9 mouse cellular contexts compared by ENCODE assay signal in the genomic region with DNA sequence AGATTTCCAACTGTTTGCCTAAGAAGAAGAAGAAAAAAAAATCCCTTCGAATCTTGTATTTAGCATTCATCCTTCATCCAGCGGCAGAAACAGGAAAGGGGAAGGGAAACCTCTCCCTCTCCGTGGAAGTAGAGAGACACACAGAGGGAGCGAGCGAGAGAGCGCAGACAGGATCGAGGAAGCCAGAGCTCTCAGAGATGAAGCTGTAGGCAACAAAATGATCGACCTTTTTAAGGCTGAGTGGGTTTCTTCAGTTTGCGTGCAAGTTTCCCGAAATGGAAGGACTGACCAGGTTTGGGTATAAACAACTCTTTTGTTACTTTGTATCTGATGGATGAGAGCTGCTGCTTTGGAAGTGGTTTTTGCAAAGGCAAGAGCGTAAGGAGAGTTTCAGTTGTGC.
DNase-seq lines count a peak whose midpoint lies in the region; ATAC-seq and TF ChIP-seq lines count a peak whose summit lies in the region.
"Had no signal": no experiment of that assay in that cellular context is flagged by ENCODE, and none has a peak within 500 bp of the region (broad histone marks: within the 10 kb centered on the region; RNA-seq: fewer than 3 reads in every experiment).

No protein-coding gene starts in this region.

- intact Hi-C loops in heart, adult 2 months (cut with DNase I), result loop anchor here (10.0 kb wide), 1 partner anchor 443 kb away; no protein-coding TSS in a partner anchor

- dilution Hi-C loops in CH12.LX (cut with MboI; ENCODE audit: extremely low pct_ligation_motif_present, extremely low pct_unique_long_range_greater_than_20kb, low sequenced_read_pairs), result no loop called here

- H3K79me2 ChIP-seq in heart, adult 2 months (replicated peaks; ENCODE audit: control insufficient read depth, insufficient read depth, low read length), result no peaks in the 10 kb centered on the region
- no peaks in the 10 kb centered on the region for H3K79me2 ChIP-seq in CH12.LX (replicated peaks; ENCODE audit: control insufficient read depth, extremely low read depth, insufficient read depth, poor library complexity, severe bottlenecking)

- no peaks in the 10 kb centered on the region for H3K4me1 ChIP-seq in heart, embryonic 10.5 days
- no peaks in the 10 kb centered on the region for H3K4me1 ChIP-seq in heart, adult 2 months (ENCODE audit: control insufficient read depth, insufficient read depth, low read length)
- peaks cover 3 to 12% of the 10 kb centered on the region in 2 experiments; a peak in 3 of 4 replicates for H3K4me1 ChIP-seq in CH12.LX (ENCODE audit: control insufficient read depth in 1 of 2, insufficient read depth in 2 of 2)
- H3K4me1 ChIP-seq in embryonic facial prominence, embryonic 13.5 days, result no peaks in the 10 kb centered on the region
- no peaks in the 10 kb centered on the region for H3K4me1 ChIP-seq in stomach, postnatal 0 days (replicated peaks; ENCODE audit: control insufficient read depth, insufficient read depth)

- no peaks in the 10 kb centered on the region for H3K27me3 ChIP-seq in heart, embryonic 10.5 days (ENCODE audit: insufficient read depth, poor library complexity, severe bottlenecking)
- H3K27me3 ChIP-seq in heart, adult 2 months (ENCODE audit: control insufficient read depth, insufficient read depth, low read length), result no peaks in the 10 kb centered on the region
- no peaks in the 10 kb centered on the region for H3K27me3 ChIP-seq in CH12.LX (replicated peaks)
- H3K27me3 ChIP-seq in embryonic facial prominence, embryonic 13.5 days, result 0 out of 2 replicates have a peak, but pooled peaks cover 6% of the 10 kb centered on the region
- no peaks in the 10 kb centered on the region for H3K27me3 ChIP-seq in stomach, postnatal 0 days (ENCODE audit: control insufficient read depth, insufficient read depth, low read length)

- no peak for TF ChIP-seq EP300 in heart, adult 2 months (IDR thresholded peaks at IDR 0.05; ENCODE audit: insufficient read depth, low read depth, low read length)
- TF ChIP-seq EP300 in CH12.LX (IDR thresholded peaks at IDR 0.05; ENCODE audit: low read length), result no peak
- TF ChIP-seq EP300 in stomach, postnatal 0 days (optimal IDR thresholded peaks at IDR 0.05), result no peak

- WGBS in heart, embryonic 10.5 days, result 44% methylated on average over 11 of the region's 11 CpGs
- WGBS in heart, adult 2 months, result 29% methylated on average over 11 of the region's 11 CpGs
- 31% methylated on average over 11 of the region's 11 CpGs for WGBS in embryonic facial prominence, embryonic 13.5 days
- 24% methylated on average over 11 of the region's 11 CpGs for WGBS in stomach, postnatal 0 days

- peak overlapping the region; percentile 44 for H3K4me2 ChIP-seq in CH12.LX (ENCODE audit: insufficient read depth, low read depth, poor library complexity, severe bottlenecking)
- H3K4me2 ChIP-seq in embryonic facial prominence, embryonic 13.5 days, result peak overlapping the region; percentile 48
- peak overlapping the region; percentile 34 for H3K4me2 ChIP-seq in stomach, postnatal 0 days (replicated peaks; ENCODE audit: low read depth)

- in situ Hi-C loops in CH12.LX (cut with MboI; ENCODE audit: low pct_ligation_motif_present, low pct_unique_long_range_greater_than_20kb, low sequenced_read_pairs), result no loop called here

- no peak for TF ChIP-seq POLR2A in heart, adult 2 months (IDR thresholded peaks at IDR 0.05; ENCODE audit: insufficient read depth, low read depth, low read length)
- no peak for TF ChIP-seq POLR2A in CH12.LX (IDR thresholded peaks at IDR 0.05; ENCODE audit: low read depth, low read length)

- no peak for TF ChIP-seq CTCF in heart, adult 2 months (IDR thresholded peaks at IDR 0.05)
- no peak for TF ChIP-seq CTCF in CH12.LX (conservative IDR thresholded peaks at IDR 0.05 in 1 of 2, IDR thresholded peaks at IDR 0.05 in 1 of 2; ENCODE audit: low read depth in 2 of 2, low read length in 2 of 2)
- no peak for TF ChIP-seq CTCF in stomach, postnatal 0 days (IDR thresholded peaks at IDR 0.05; ENCODE audit: low read depth)

- no peak overlapping the region for H3K4me3 ChIP-seq in heart, embryonic 10.5 days
- no peak overlapping the region for H3K4me3 ChIP-seq in heart, adult 2 months
- H3K4me3 ChIP-seq in CH12.LX (replicated peaks in 1 of 3; ENCODE audit: low read depth in 2 of 3, low read length in 2 of 3, poor library complexity in 1 of 3), result no peak overlapping the region
- H3K4me3 ChIP-seq in embryonic facial prominence, embryonic 13.5 days, result peak overlapping the region; percentile 30
- H3K4me3 ChIP-seq in stomach, postnatal 0 days (ENCODE audit: low read depth, low read length), result peak overlapping the region; percentile 18; the same call in 1 of the 2 replicates

- no peak for TF ChIP-seq RAD21 in CH12.LX (IDR thresholded peaks at IDR 0.05; ENCODE audit: low read depth, low read length)

- DNase-seq in heart, embryonic 10.5 days (ENCODE audit: low spot score), result peak; percentile 59
- DNase-seq in heart, adult 2 months, result no peak
- DNase-seq in CH12.LX (ENCODE audit: extremely low read depth), result no peak
- peak; percentile 33 to 45 for DNase-seq in left cerebral cortex, adult 8-10 months (ENCODE audit: low spot score in 2 of 2)
- no peak for DNase-seq in stomach, postnatal 0 days (ENCODE audit: low spot score)
- DNase-seq in urinary bladder, postnatal 4 days (ENCODE audit: low spot score in 2 of 2), result no peak
- DNase-seq in lung, postnatal 25 days (ENCODE audit: low spot score), result no peak

- no peak overlapping the region for H3K9ac ChIP-seq in heart, adult 2 months (ENCODE audit: low read depth, low read length)
- no peak overlapping the region for H3K9ac ChIP-seq in CH12.LX (ENCODE audit: insufficient read depth, low read depth)
- peak overlapping the region; percentile 41; the same call in 1 of the 2 replicates for H3K9ac ChIP-seq in embryonic facial prominence, embryonic 13.5 days
- no peak overlapping the region for H3K9ac ChIP-seq in stomach, postnatal 0 days (ENCODE audit: low read length)

- no peaks in the 10 kb centered on the region for H3K9me3 ChIP-seq in heart, embryonic 10.5 days
- no peaks in the 10 kb centered on the region for H3K9me3 ChIP-seq in CH12.LX (replicated peaks; ENCODE audit: low read length)
- no peaks in the 10 kb centered on the region for H3K9me3 ChIP-seq in embryonic facial prominence, embryonic 13.5 days
- no peaks in the 10 kb centered on the region for H3K9me3 ChIP-seq in stomach, postnatal 0 days (ENCODE audit: control insufficient read depth, low read length)

- H3K36me3 ChIP-seq in heart, embryonic 10.5 days, result no peaks in the 10 kb centered on the region
- no peaks in the 10 kb centered on the region for H3K36me3 ChIP-seq in heart, adult 2 months (ENCODE audit: control insufficient read depth, insufficient read depth, low read length)
- no peaks in the 10 kb centered on the region for H3K36me3 ChIP-seq in CH12.LX (replicated peaks in 1 of 2; ENCODE audit: control insufficient read depth in 1 of 2, insufficient read depth in 1 of 2, low read length in 1 of 2)
- H3K36me3 ChIP-seq in embryonic facial prominence, embryonic 13.5 days, result no peaks in the 10 kb centered on the region
- H3K36me3 ChIP-seq in stomach, postnatal 0 days (ENCODE audit: control insufficient read depth, insufficient read depth, low read length), result no peaks in the 10 kb centered on the region

- no peak overlapping the region for H3K27ac ChIP-seq in heart, embryonic 10.5 days
- H3K27ac ChIP-seq in heart, adult 2 months, result no peak overlapping the region
- H3K27ac ChIP-seq in CH12.LX (ENCODE audit: insufficient read depth, low read depth), result no peak overlapping the region
- no peak overlapping the region for H3K27ac ChIP-seq in embryonic facial prominence, embryonic 13.5 days
- H3K27ac ChIP-seq in stomach, postnatal 0 days (replicated peaks), result no peak overlapping the region
- H3K27ac ChIP-seq: macrophage had no signal

- ATAC-seq in embryonic facial prominence, embryonic 13.5 days (ENCODE audit: insufficient number of reproducible peaks, insufficient read depth, low FRiP score, low TSS enrichment, low read depth), result no peak
- no peak for ATAC-seq in stomach, postnatal 0 days (ENCODE audit: low FRiP score, low TSS enrichment)

TF ChIP-seq in CH12.LX, 34 proteins besides CTCF, POLR2A, EP300 and RAD21:
- TF ChIP-seq SMC3 (IDR thresholded peaks at IDR 0.05; ENCODE audit: low read depth, low read length) (no peak), UBTF (IDR thresholded peaks at IDR 0.05; ENCODE audit: low read depth, low read length) (no peak), JUND (conservative IDR thresholded peaks at IDR 0.05; ENCODE audit: low read depth, low read length) (no peak)

Comparison
In these comparisons a context has a peak if more than half of its experiments do, and no peak if none do; other contexts are left out.
1. DNase-seq: peak in heart, embryonic 10.5 days (single experiment) and left cerebral cortex, adult 8-10 months (2 of 2); none in heart, adult 2 months (0 of 2), CH12.LX (single experiment), stomach, postnatal 0 days (single experiment), urinary bladder, postnatal 4 days (0 of 2) and lung, postnatal 25 days (single experiment).
2. H3K4me3 ChIP-seq: peak in embryonic facial prominence, embryonic 13.5 days (single experiment) and stomach, postnatal 0 days (single experiment); none in heart, embryonic 10.5 days (single experiment), heart, adult 2 months (single experiment) and CH12.LX (0 of 3).
3. Peak in every context shown above with its lines, with median percentiles within 50 percentile points of each other: H3K4me2 ChIP-seq.